Mouse (Mus musculus): ENCODE measurements at regions not wholly inside any gene's neighbourhood (a gene's known extent, or its start where the extent isn't known, plus 50 kb on each side); places are given as distances from the start of the nearest gene placed in this dataset.

GRCm38 (mm10) chr9:33001165-33001949 is 365.3 kb downstream of the Ets1 start:
- Histone ChIP-seq H3K4me1 (ENCODE audit: control insufficient read depth, insufficient read depth, insufficient read length, low read length) (no peaks in the 10 kb centered on the region; the same call in 1 of the 2 replicates), H3K27ac (replicated peaks; ENCODE audit: low read depth, low read length) (no peak overlapping the region), H3K4me3 (ENCODE audit: insufficient read depth, low read depth, low read length) (no peak overlapping the region)

GRCm38 (mm10) chr9:33003880-33004279 is 367.9 kb downstream of the Ets1 start:
- H3K4me1 ChIP-seq (ENCODE audit: control insufficient read depth, insufficient read depth, insufficient read length, low read length): no peaks in the 10 kb centered on the region; the same call in 1 of the 2 replicates
- no peak overlapping the region for H3K27ac ChIP-seq (replicated peaks; ENCODE audit: low read depth, low read length)
- no peak overlapping the region for H3K4me3 ChIP-seq (ENCODE audit: insufficient read depth, low read depth, low read length)

GRCm38 (mm10) chr9:33004536-33004935 is 368.5 kb downstream of the Ets1 start:
- H3K4me3 ChIP-seq (ENCODE audit: insufficient read depth, low read depth, low read length): no peak overlapping the region
- no peaks in the 10 kb centered on the region for H3K4me1 ChIP-seq (ENCODE audit: control insufficient read depth, insufficient read depth, insufficient read length, low read length)
- H3K27ac ChIP-seq (replicated peaks; ENCODE audit: low read depth, low read length): no peak overlapping the region

GRCm38 (mm10) chr9:33007456-33008063 is 371.5 kb downstream of the Ets1 start:
- no peak overlapping the region for H3K27ac ChIP-seq (replicated peaks; ENCODE audit: low read depth, low read length)
- H3K4me1 ChIP-seq (ENCODE audit: control insufficient read depth, insufficient read depth, insufficient read length, low read length): no peaks in the 10 kb centered on the region
- no peak overlapping the region for H3K4me3 ChIP-seq (ENCODE audit: insufficient read depth, low read depth, low read length)

- H3K27ac ChIP-seq (replicated peaks; ENCODE audit: low read depth, low read length): no peak overlapping the region
- H3K4me1 ChIP-seq (ENCODE audit: control insufficient read depth, insufficient read depth, insufficient read length, low read length): no peaks in the 10 kb centered on the region
- no peak overlapping the region for H3K4me3 ChIP-seq (ENCODE audit: insufficient read depth, low read depth, low read length)
Observed at GRCm38 (mm10) chr9:33011241-33011640, 375.2 kb downstream of the Ets1 start.

- H3K4me1 ChIP-seq (ENCODE audit: control insufficient read depth, insufficient read depth, insufficient read length, low read length): no peaks in the 10 kb centered on the region
- H3K4me3 ChIP-seq (ENCODE audit: insufficient read depth, low read depth, low read length): no peak overlapping the region
- no peak overlapping the region for H3K27ac ChIP-seq (replicated peaks; ENCODE audit: low read depth, low read length)
Observed at GRCm38 (mm10) chr9:33035401-33035800, 399.4 kb downstream of the Ets1 start.

- no peak overlapping the region for H3K4me3 ChIP-seq (ENCODE audit: insufficient read depth, low read depth, low read length)
- no peaks in the 10 kb centered on the region for H3K4me1 ChIP-seq (ENCODE audit: control insufficient read depth, insufficient read depth, insufficient read length, low read length)
- H3K27ac ChIP-seq (replicated peaks; ENCODE audit: low read depth, low read length): no peak overlapping the region
Observed at GRCm38 (mm10) chr9:33039221-33039790, 403.3 kb downstream of the Ets1 start.

- Histone ChIP-seq H3K4me3 (ENCODE audit: insufficient read depth, low read depth, low read length) (no peak overlapping the region), H3K27ac (replicated peaks; ENCODE audit: low read depth, low read length) (no peak overlapping the region), H3K4me1 (ENCODE audit: control insufficient read depth, insufficient read depth, insufficient read length, low read length) (no peaks in the 10 kb centered on the region)
Observed at GRCm38 (mm10) chr9:33050789-33051188, 414.8 kb downstream of the Ets1 start.

GRCm38 (mm10) chr9:33060636-33061264 is 424.7 kb downstream of the Ets1 start:
- no peaks in the 10 kb centered on the region for H3K4me1 ChIP-seq (ENCODE audit: control insufficient read depth, insufficient read depth, insufficient read length, low read length)
- H3K27ac ChIP-seq (replicated peaks; ENCODE audit: low read depth, low read length): no peak overlapping the region
- H3K4me3 ChIP-seq (ENCODE audit: insufficient read depth, low read depth, low read length): no peak overlapping the region

GRCm38 (mm10) chr9:33062476-33062875 is 426.5 kb downstream of the Ets1 start:
- Histone ChIP-seq H3K4me3 (ENCODE audit: insufficient read depth, low read depth, low read length) (no peak overlapping the region), H3K27ac (replicated peaks; ENCODE audit: low read depth, low read length) (no peak overlapping the region), H3K4me1 (ENCODE audit: control insufficient read depth, insufficient read depth, insufficient read length, low read length) (no peaks in the 10 kb centered on the region)

- Histone ChIP-seq H3K4me1 (ENCODE audit: control insufficient read depth, insufficient read depth, insufficient read length, low read length) (no peaks in the 10 kb centered on the region), H3K4me3 (ENCODE audit: insufficient read depth, low read depth, low read length) (no peak overlapping the region), H3K27ac (replicated peaks; ENCODE audit: low read depth, low read length) (no peak overlapping the region)
Observed at GRCm38 (mm10) chr9:33065331-33065730, 429.3 kb downstream of the Ets1 start.

- Histone ChIP-seq H3K27ac (replicated peaks; ENCODE audit: low read depth, low read length) (no peak overlapping the region), H3K4me3 (ENCODE audit: insufficient read depth, low read depth, low read length) (no peak overlapping the region), H3K4me1 (ENCODE audit: control insufficient read depth, insufficient read depth, insufficient read length, low read length) (no peaks in the 10 kb centered on the region)
Observed at GRCm38 (mm10) chr9:33067521-33067920, 431.5 kb downstream of the Ets1 start.

- Histone ChIP-seq H3K4me1 (ENCODE audit: control insufficient read depth, insufficient read depth, insufficient read length, low read length) (no peaks in the 10 kb centered on the region), H3K27ac (replicated peaks; ENCODE audit: low read depth, low read length) (no peak overlapping the region), H3K4me3 (ENCODE audit: insufficient read depth, low read depth, low read length) (no peak overlapping the region)
Observed at GRCm38 (mm10) chr9:33070116-33070515, 434.1 kb downstream of the Ets1 start.

GRCm38 (mm10) chr9:33080271-33080670 is 444.2 kb downstream of the Ets1 start:
- no peak overlapping the region for H3K27ac ChIP-seq (replicated peaks; ENCODE audit: low read depth, low read length)
- H3K4me1 ChIP-seq (ENCODE audit: control insufficient read depth, insufficient read depth, insufficient read length, low read length): no peaks in the 10 kb centered on the region
- no peak overlapping the region for H3K4me3 ChIP-seq (ENCODE audit: insufficient read depth, low read depth, low read length)

GRCm38 (mm10) chr9:33080774-33081173 is 444.8 kb downstream of the Ets1 start:
- no peak overlapping the region for H3K27ac ChIP-seq (replicated peaks; ENCODE audit: low read depth, low read length)
- H3K4me3 ChIP-seq (ENCODE audit: insufficient read depth, low read depth, low read length): no peak overlapping the region
- no peaks in the 10 kb centered on the region for H3K4me1 ChIP-seq (ENCODE audit: control insufficient read depth, insufficient read depth, insufficient read length, low read length)

Measured in brown adipose tissue, adult 24 weeks (tissue).